Mouse (Mus musculus) monocyte, adult 2 months (primary cell): ENCODE data around the gene Sell.
"Not testable (repeated sequence)": the region's sequence is repeated elsewhere in the genome, so short reads cannot be mapped to it uniquely, and the experiment has no call there.

Source experiments
- DNase-seq, 2 experiments: peaks; one replicate each; pipeline ENCODE4 v3.0.0; 2022; ENCODE audit warnings: low spot score in 2 of 2, low read depth in 1 of 2

Gene Sell

DNA sequence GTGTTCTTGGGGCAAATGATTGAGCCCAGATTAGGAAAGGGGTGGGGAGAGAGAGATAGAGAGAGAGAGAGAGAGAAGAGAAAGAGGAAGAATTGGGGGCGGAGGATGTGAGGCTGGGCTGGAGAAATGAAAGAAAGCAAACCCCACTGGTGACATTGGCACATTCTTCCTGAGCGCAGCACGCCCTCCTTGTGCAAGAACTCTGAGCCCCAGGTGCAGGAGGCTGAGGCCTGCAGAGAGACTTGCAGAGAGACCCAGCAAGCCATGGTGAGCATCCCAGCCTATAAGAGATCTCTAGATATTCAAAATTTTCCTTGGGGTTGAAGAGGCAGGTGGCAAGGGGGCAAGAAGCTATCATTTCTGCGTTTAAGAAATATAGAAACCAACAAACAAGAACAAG lies at the start of gene Sell:
Gene Sell, plus strand, starts transcription at position 58 of the 400 bp plus-strand sequence.
- peak in 1 of 2 experiments; percentile 20 for DNase-seq

DNA sequence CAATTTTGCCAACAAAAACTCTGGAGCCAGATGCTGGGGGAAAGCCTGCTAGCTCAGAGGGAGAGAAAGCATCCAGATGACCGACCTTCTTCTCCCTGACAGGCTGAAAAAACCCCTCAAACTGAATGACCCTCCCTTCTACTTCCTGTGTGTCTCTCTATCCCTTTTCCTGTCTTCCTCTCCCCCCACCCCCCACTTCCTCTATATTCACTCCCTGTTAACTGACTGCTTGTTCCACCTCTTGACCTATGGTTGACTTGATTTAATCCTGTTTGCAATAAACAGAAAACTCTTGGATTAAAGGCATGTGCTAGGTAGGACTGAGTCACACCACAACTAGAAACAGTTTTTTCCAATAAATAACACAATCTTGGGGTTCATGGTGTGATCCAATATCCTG lies 47.2 kb upstream of the Sell start:
- DNase-seq = no peak

DNA sequence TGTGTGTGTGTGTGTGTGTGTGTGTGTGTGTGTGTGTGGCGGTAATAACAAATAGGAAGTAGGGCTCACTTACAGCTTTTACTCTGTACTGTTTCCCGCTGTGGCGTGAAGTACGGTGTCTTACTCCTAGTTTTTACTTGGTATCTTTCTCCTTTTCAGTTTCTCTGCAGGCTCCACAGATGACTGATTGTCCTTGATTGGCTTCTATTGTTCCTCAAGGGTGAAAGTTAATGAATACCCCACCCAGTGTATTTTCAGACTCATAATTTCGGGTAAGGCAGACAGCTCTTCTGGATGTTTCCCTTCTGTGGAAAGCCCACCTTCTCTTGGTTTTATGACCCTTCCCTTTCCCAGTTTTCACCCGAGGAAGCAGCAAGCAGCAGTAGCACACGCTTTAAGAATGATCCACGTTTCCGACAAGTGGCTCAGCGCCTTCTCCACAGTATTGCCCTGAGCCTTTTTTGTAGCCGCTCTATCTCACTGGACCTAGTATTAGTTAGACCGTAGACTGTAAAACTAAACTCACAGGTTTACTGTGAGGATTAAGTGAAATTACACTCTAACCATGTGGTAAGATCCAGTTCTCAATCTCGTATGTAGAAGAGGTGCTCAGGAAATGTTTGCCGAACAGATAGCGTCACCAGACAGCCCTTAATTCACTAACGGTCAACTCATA lies 43.4 kb upstream of the Sell start:
- no peak for DNase-seq

DNA sequence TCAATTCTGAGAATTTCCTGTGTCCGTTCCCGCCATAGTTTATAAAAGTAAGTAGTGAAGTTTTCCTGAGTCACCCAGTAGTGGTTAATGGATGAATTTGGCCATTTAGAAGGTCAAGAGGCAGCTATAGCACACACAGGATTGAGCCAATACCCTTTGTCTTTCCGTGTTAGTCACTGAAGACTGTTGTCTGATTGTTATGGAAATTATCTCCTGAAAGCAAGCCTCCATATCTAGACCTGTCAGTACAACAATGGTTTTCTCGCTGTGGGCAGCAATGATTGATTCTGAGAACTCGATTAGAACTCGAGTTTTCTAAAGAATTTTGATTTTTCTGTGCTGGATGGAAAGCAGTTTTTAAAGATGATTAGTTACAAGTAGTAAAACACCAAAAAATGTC lies 42.0 kb upstream of the Sell start:
- no peak for DNase-seq

DNA sequence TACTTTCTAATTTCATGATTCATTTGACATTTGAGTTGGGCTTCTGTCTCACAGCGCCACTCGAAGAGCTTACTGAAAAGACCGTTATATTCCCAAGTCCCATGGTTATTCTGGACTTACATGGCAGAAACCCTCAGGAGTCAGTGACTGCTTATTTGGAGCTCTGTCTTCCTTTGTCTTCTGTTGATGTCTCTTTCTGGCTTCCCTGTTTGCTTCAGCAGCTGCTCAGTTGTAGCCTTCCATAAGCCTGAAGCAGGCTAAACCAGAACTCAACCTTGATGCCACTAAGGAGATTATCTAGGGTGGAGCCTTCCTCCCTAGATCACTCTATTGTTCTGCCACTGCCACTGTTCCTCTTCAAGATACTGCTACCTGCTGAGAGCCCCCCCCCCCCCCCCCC lies 41.0 kb upstream of the Sell start:
- DNase-seq = not testable (repeated sequence)

DNA sequence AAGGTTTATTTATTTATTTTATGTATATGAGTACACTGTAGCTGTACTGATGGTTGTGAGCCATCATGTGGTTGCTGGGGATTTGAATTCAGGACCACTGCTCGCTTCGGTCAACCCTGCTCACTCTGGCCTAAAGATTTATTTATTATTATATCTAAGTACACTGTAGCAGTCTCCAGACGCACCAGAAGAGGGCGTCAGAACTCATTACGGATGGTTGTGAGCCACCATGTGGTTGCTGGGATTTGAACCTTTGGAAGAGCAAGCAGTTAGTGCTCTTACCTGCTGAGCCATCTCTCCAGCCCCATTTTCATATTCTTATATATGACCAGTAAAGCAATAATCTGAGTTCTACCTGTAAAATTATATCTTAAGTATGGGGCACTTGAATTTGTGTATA lies 39.7 kb upstream of the Sell start:
- not testable (repeated sequence) for DNase-seq

DNA sequence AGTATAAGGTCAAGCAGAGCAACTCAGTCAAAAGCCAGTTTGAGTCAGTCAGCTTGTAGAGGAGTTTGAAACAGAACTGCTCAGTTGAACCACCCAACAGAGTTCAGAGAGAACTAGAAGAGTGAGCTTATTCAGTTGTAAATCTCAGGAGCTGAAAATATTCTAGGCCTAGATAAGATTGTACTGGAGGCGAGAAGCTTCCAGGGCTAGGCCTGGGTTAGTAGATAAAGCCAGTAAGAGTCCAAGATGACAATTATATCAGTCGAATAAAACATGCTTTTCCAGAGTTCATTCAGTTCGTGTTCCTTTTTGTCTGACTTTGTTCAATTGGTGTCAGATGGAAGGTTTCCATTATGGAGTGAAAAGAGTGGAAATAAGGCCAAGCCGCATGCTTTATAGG lies 36.1 kb upstream of the Sell start:
- no peak for DNase-seq

DNA sequence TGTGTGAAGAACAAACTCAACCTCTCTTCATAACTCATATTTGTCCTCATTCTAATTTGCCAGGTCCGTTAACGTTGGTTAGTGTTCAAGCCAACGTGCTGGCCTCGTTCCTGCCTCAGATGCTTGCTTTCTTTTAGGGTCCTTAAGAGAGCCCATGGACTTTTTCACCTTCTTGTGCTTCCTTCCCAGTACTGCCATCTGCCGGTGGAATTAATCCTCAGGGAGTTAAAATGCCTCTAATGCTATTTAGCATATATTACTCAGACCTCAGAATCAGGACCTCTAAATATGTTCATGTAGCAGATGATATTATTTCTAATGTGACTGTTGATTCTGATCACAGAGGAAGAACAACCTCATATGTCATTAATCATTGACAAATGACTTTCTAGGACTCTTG lies 34.4 kb upstream of the Sell start:
- DNase-seq = no peak

DNA sequence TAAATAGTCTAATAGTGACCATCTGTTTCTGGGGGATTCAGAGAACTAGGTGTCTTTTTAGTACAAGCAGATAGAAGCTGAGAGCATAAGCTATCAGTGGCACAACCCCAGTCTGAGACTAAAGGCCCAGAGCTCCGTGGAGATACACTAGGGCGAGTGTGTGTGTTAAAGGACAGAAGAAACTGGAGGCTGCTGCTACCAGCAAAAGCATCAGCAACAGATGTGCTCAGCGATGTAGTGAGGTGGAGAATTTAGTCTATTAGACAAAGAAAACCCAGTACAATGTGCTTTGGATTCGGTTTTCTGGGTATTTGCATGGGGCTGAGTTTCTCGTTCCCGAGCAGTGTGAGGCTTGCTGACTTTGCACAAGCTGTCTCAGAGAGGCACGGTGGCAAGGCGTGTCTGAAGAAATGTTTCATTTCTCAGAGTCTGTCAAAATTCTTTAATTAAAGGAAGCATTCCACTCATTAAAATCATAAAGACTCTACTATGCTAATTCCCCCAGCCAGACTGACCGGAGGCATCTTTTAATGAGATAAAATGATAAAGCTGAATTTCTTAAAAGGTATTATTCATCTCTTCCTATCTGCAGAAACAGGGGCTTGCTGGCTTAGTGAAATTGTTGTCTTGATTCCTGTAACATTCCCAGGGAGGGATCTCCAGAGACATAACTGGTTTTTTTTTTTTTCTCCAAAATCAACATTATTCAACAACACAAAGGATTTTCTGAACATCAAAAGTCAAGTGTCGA lies 21.2 kb upstream of the Sell start:
- no peak for DNase-seq

DNA sequence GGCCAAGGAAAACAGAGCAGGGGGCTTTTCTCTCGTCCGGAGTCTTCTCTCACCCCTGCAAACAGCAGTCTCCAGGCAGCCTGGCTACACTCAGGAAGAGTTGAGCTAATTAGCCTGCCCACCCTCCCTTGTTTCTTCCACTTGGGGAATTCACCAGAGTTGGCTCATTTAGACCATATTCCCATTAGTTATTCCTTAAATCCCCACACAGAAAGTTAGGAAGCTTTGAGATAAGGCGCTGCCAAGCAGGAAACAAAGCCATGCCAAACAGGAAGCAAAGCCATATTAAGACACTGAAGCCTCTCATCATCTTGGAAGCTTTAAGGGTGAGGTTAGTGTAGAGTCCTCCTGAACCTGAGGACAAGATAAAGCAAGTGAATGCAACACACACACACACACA lies 18.2 kb upstream of the Sell start:
- no peak for DNase-seq

DNA sequence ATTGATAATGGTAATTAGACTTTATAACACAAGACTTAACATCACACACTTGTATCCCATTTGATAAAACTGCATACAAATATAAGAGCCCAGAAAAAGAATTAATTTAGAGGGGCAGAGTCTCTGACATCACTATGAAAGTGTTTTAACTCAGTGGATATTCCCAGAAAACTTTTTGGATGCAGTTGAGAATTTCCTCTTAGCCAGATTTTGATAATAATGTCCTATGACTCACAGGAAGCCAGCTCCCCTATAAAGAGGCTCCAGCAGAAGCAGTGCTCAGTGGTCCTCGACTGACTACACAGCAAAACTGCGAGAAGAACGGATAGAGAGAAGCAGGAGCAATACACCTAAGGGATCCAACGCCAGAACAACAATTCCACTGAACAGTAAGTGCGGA lies 13.8 kb upstream of the Sell start, which contains the start of gene Sele:
Gene Sele, plus strand, starts transcription at position 301 of the 400 bp plus-strand sequence.
- no peak for DNase-seq

DNA sequence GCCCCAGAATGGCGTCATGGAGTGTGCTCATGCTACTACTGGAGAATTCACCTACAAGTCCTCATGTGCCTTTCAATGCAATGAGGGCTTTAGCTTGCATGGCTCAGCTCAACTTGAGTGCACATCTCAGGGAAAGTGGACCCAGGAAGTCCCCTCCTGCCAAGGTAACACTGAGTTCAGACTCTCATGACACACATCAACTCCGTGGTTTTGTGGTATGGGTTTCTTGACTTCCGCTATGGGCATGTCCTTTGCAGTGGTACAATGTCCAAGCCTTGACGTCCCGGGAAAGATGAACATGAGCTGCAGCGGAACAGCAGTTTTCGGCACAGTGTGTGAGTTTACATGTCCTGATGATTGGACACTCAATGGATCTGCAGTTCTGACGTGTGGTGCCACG lies 8.2 kb upstream of the Sell start:
- DNase-seq = no peak

DNA sequence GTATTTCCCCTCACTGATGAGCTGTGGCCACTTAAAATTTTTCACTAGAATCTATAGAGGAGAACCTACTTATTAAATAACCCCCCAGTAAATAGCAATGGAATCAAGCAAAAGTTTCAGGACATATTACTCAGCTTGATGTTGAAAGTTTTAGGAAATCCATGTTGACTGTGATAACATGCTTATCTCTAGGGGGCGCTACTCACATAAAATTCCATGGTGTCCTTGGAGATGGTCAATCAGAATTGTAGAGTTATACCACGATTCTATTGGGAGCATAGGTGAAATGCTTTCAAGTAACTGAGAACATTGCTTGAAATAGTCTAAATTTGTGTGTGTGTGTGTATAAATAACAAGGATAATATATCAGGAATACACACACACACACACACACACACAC lies 7.0 kb upstream of the Sell start:
- DNase-seq = no peak

DNA sequence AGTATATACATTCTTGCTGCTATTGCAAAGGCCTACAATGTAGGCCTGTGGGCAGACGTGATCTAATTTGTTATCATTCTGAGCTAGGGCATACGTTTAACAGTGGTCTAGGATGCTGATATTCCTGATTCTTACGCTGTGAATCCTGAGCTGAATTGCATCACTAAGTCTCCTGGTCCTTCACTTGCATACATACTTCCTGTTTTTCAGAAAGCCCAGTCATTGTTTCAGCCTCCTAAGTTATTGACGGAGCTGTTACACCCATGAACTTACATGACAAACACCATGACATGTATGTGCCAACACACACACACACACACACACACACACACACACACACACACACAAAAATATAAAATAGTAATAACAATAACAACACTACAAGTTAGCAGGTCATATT lies 1.7 kb upstream of the Sell start:
- DNase-seq = peak in 1 of 2 experiments; percentile 17

DNA sequence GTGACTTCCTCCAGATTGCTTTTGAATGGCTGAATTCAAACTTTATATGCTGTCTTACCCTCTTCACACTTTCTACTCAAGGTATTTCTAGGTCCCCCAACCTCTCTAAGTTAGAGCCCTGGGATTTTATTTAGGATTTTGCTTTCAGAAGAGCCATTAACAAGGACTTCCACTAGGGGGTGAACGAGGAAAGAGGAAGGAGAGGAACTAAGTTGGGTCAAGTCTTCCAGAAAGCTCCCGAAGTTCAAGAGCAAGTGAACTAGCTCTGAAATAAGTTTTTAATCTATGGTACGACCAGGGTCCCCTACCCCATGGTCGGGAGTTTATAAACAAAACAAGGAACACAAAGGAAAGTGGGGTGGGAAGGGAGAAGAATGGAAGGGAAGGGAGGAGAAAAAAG lies 504 bp upstream of the Sell start:
- DNase-seq = peak in 1 of 2 experiments; percentile 19

DNA sequence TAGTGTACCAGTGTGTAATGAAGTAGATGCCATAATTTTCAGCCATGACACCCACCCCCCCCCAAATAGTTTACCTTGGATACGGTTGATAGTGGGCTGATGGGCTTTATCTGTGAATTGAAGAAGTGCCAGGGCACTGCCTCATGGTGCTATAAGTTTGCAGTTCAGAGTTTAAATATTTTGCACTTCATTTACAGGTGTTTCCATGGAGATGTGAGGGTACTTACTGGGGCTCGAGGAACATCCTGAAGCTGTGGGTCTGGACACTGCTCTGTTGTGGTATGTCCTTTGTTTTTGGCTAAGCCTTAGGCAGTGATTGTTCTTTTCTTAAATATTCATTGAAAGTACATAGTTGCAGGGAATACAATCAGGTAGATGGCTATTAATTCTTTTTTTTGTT lies 1.1 kb downstream of the Sell start:
- DNase-seq = no peak

DNA sequence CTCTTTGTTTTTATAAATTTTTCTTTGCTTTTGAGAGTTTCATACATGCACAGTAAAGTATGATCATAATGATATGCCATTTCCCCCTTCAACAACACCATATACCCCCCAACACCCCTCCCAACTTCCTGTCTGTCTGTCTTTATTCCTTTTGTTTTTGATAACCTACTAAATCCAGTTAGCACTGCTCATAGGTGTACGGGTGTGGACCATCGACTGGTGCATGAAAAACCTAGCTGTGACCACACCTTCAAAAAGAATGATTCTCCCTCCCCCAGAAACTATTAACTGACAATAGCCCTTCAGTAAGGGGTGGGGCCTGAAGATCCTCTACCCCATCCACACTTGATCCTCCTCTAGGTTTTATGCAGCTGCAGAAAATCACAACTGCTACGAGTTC lies 2.0 kb downstream of the Sell start:
- no peak for DNase-seq

DNA sequence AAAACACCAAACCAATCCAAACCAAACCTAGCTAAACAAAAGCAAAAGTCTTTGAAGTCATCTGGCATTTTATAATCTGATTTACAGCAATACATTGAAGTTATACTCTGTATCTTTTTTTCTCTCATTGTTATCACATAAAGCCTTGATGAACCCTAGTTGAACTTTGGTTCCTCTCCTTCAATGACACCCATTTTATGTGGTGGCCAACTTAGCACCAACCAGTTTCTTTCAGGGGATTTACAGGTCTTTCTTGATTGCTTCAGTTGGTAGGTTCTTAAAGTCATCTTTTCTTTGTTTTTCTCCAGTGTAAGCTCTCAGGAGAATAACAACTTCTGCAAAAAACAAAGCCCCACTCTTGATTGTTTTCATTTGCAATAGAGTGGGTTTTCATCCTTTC lies 7.5 kb downstream of the Sell start:
- DNase-seq = no peak

DNA sequence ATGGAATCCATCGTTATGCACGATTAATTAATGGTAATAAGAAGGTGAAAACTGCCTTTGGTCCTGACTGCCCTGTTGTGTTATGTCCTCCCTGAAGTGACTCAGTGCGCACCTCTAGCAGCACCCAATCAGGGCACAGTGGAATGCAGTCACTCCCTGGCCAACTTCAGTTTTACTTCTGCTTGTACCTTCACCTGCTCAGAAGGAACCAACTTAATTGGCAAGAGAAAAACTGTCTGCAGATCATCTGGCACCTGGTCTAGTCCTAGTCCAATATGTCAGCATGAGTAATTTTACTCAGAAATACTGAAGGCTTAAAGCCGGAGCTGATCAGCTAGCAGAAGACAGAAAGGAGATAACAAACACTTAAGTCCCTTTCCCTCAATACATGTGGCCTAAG lies 8.7 kb downstream of the Sell start:
- no peak for DNase-seq

DNA sequence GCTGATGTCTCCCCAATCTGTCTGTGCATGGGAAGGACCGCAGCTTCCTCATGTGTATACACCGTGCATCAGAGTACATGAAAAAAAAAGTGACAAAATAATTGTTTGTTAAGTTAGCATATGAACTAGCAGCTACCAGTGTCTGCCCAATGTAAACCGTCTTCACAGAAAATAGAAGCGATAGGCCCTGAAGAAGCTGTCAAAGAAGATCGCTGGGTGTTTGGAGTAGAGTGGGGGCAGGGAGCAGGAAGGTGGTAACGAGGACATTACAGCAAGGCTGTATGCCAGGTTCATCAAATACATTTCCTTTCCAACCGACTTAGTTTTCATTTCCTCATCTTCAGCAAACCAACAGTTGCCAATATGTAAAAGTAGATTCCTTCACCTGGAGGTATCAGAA lies 9.3 kb downstream of the Sell start:
- no peak for DNase-seq

DNA sequence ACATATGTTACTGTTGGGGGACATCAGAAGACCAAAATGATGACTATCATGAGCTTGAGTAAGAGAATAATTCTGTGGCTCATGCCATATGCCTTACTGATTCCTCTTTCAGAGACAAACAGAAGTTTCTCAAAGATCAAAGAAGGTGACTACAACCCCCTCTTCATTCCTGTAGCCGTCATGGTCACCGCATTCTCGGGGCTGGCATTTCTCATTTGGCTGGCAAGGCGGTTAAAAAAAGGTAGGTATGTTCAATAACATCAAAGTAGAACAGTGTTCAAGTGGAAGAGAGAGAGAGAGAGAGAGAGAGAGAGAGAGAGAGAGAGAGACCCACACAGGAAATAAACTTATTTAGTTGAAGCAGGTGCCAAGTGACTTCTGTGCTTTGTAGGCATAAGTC lies 10.2 kb downstream of the Sell start:
- DNase-seq = no peak

DNA sequence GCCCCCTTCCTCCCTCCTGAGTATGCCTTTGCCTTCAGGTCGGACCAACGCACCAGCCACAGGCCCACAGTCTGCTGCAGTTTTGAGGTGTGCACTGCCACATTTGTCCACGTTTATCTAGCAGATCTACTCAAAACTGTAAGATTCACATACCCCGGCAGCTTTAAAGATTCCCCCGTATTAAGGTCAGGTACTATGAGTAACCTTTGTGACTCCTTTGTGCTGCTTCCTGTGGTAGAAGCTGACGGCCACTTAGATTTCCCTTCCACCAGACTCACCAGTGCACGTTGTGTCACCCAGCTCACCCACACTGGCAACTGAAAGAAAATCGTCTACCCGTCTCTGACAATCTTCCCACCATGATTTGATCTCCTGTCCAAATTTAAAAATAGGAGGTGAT lies 11.3 kb downstream of the Sell start:
- DNase-seq = no peak

DNA sequence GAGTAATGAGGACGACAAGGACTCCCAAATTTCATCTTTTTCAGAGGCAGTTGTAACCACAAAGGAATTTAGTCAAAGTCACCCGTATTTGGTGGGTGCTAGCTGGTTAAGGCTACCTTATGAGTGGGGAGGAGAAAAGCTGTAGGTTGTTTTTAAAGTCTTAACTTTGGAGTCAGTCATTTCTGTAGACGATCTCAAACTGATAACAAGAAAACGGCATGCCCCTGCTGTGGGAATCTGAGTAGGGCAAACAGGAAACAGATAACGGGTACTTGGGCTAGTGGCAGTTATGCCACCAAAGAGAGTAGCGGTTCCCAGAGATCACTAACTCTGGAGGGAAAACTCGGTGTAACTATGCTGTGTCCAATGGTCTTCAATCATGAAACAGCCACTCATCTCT lies 12.0 kb downstream of the Sell start:
- no peak for DNase-seq
